Mouse (Mus musculus) cerebellum, adult 18-20 months (tissue): ENCODE measurements around the gene Cdkn1c.

Experiments used
- DNase-seq, 2 experiments: peaks; one replicate each; pipeline ENCODE4 v3.0.0; 2021

Cdkn1c gene

DNA sequence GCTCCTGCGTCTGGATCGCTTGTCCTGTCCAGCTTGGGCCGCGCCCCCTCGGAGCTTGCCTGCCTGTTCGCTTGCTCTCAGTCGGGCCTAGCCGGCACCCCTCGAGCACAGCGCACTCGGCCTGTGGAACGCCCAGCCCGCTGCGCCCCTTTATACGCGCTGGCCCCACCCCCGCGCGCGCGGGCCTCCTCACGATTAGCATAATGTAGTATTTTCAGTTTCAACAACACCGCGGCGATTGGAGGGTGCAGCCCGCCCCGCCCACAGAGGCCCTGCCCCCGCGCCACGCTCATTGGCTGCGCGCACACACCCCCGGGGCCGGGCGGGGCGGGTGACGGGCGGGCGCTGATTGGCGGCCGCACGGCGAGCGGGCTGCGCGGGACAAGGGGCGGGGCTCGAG is at the start of gene Cdkn1c:
Gene Cdkn1c, minus strand, starts transcription at position 177 of the 400 bp plus-strand sequence.
- peak in 1 of 2 experiments; percentile 26 for DNase-seq

DNA sequence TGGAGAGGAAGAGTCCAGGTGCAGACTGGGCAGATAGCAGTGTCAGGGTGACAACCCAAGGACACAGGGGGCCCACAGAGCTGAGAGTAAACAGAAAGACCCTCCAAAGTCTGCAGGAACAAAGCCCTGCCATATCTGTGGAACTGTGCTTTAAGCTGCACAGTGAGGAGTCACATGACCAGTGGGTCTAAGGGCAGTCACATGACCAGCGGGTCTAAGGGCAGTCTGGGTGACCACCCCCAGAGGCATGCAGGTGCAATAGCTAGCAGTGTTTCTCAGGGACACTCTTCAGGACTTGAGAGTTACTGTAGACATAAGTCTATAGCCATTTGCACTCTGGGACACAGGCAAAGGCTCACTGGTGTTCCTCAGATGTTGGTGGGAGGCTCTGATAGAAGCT is 48.7 kb upstream of the Cdkn1c start:
- no peak for DNase-seq

DNA sequence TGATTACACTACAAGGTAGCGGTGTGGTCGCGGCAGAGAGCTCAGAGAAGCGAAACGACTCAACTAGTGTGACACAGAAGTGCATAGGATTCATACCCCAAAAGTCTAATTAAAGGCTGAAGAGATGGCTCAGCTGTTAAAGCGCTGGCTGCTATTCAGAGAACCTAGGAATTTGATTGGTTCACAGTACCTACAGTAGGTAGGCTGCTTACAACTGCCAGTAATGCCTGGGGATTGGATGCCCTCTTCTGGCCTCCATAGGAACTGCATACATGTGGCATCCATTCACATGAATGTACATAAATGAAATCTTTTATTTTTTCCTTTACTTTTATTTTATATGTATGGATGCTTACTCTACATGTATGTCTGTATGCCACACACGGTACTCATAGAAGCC is 45.8 kb upstream of the Cdkn1c start:
- DNase-seq = peak; percentile 19 to 31

DNA sequence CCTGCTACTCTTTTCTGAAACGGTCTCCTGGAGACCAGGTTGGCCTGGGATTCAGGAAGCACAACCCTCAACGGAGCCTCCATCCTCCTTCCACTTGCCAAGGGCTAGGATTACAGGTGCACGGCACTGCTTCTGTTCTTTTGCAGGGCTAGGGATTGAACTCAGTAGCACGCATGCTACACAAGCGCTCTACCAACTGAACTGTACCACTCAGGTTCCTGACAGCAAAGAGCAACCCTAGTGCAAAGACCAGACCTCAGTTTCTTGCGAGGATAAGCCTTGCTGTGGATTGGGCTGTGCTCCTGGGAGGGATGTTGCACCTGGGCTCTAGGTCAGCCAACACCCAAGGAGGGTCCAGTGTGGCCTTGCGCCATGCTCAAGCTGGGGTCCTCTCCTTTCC is 45.4 kb upstream of the Cdkn1c start:
- no peak for DNase-seq

DNA sequence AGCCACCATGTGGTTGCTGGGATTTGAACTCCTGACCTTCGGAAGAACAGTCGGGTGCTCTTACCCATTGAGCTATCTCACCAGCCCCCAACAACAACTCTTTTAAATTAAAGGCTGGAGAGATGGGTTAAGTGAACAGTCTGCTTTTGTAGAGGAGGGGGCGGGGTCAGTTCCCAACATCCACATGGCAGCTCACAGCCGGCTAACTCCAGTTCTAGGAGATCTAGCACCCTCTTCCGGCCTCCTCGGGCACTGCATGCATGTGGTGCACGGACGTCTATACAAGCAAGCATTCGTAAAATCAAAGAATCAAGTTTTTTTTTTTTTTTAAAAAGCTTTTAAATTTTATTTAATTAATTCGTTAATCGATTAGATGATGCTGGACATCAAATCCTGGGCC is 45.0 kb upstream of the Cdkn1c start:
- DNase-seq = peak; percentile 50 to 51

DNA sequence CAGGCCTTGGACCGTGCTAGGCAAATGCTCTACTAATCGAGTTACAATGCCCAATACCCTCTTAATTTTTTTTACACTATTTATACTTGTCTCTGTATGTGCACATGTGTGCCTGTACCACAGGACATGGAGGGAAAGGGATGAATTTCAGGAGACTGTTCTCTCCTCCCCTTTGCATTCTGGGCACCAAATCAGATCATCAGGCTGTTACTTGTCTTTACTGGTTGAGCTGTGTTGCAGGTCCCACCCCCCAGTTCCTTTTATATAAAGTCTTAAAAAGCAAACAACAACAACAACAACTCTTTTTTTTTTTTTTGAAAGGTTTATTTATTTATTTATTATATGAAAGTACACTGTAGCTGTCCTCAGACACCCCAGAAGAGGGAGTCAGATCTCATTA is 44.6 kb upstream of the Cdkn1c start:
- DNase-seq = no peak

DNA sequence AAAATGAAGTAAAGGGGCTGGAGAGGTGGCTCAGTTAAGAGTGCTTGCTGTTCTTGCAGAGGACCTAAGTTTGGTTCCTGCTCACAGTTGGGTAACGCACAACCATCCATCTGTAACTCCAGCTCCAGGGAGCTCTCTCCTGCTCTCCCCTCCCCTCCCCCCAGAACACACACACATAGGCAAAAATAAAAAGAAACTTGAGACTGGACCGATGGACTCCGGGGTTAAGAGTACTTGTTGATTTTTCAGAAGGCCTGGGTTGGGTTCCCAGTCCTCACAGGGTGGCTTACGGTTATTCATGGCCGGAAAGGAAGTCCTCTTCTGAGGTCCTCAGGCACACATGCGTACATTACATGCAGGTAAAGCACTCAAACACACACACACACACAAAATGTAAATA is 43.1 kb upstream of the Cdkn1c start:
- DNase-seq = no peak

DNA sequence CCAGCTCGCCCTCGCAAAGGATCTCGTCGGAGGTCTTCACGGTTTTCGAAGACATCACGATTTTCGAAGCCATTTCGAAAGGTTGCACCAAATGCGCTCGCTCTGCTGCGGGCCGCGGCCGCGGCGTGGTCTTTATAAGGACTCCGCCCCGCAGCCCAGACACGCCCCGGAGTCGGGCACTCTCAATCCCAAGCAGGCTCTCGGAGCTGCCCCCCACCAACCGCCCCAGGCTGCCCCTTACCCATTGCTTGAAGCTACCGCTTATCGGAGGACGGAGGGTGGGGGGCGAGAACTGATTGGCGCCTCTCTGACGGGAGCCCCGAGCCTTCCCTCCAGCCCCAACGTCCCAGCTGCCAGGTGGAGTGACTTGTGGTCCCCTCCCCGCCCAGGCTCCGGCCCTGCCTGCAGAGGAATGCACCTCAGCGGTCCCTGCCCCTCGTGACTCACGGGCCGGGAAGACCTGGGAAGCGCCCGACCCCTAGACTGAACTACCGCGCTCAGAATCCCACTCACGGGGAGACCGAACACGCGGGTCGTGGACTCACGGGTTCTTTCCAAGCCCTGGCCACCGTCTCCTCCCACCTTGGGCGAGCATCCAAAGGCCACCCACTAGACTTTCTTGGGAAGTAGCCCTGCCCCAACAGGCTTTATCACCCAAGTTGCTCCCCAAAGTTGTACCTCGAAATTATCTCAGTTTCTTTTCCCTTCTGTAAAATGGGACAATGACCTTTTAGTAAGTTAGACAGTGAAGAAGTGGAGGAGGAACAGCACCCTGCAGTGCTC is 41.8 kb upstream of the Cdkn1c start, which contains the start of gene Phlda2:
Gene Phlda2, minus strand, starts transcription at position 733 of the 783 bp plus-strand sequence.
- no peak for DNase-seq

DNA sequence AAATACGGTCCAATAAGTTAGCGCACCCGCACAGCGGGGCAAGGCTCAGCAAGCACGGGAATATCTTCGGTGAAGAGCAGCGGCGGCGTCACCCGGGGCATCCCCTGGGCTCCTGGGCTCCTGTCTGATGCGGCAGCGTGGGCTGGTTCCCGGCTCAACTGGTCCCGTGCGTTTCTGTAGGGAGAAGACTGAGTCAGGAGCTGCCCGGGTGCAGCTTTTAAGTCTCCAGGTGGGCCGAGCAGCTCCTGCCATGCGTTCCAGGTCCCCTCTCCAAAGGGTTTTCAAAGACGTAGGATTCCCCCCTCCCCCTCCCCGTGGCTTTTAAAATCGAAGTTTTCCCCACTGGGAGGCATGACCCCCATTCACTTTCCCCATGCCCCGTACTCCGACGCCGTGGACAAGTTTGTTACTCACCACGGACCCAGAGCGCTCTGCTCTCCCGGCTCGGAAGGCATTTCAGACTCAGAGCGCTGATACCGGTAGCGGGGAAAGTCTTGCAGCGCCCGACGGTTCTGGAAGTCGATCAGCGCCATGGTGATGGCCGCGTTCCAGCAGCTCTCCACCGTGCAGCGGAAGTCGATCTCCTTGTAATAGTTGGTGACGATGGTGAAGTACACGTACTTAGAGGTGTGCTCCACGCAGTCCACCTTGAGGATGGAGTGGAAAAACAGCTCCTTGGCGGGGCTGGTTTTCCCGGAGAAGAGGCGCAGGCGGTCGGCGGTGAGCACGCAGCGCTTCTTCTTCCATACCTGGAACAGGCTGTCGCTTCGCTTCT is 41.0 kb upstream of the Cdkn1c start:
- peak in 1 of 2 experiments; percentile 20 for DNase-seq

DNA sequence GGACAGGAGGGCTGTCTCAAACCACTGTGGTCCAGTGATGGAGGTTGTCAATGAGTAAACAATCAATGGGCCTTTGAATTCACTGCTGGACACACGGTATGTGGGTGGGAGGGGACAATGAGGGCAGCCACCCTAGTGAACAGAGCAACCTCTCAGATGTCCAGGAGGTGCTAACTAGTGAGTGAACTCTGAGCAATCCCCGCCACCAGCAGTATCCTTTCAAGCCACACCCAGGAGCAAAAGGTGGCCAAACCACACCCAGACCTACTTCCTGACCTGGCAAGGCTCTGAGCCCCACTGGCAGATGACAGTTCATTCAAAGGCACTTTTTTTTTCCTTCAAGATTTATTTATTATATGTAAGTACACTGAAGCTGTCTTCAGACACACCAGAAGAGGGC is 40.1 kb upstream of the Cdkn1c start:
- DNase-seq = no peak

DNA sequence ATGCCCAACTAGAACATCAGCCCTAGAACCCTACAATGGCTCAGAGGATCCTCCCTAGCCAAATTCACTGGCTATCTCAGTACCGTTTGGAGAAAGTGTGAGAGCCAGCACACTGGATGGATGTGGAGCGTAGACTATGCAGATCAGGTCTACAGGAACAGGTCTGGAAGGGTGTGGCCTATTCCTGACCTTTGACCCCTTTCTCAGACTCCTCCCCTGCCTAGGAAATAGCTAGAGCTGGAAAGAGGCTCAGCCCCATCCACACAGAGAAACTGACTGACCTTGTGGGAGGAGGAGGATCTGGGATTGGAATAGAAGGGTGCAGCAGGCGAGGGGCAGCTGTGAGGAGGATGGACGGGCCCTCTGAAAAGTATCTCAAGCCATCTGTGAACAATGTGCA is 37.7 kb upstream of the Cdkn1c start:
- no peak for DNase-seq

DNA sequence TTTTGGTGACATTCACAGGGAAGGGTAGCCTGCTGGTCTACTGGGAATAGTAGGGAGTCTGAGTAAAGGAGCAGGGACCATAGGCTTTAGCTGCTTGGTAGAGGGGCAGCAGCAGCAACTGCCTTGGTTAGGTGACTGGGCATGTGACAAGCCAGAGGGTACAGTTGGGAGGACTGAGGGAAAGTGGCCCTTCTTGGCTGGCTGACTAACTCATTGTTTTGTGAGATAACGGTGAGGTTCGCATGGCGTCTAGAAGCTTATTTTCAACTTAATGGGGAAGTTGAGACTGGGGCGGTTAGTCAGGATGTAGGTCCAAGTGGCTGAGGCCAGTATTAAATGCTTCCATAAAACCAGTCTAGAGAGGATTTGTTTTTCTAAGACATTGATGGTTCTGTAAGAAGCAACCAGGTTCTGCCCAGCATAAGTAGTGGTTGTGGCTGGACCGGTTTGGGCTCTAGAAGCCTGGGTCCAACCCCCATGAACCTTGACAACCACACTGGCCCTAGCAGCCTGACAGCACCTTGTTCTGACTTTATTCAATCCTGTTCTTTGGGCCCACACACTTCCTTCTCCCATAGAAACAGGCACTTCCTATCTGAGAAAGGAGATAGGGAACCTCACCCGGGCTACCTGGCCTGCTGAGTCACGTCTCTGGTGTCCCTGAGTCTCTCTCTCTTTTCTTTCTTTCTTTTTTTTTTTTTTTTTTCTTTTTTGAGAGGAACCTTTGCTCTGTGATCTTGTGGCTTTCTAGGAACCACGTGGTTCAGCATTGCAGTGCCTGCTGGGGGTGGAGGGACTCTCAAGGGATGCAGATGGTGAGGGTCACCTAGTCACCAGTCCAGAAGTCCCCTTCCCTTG is 34.5 kb upstream of the Cdkn1c start:
- no peak for DNase-seq

DNA sequence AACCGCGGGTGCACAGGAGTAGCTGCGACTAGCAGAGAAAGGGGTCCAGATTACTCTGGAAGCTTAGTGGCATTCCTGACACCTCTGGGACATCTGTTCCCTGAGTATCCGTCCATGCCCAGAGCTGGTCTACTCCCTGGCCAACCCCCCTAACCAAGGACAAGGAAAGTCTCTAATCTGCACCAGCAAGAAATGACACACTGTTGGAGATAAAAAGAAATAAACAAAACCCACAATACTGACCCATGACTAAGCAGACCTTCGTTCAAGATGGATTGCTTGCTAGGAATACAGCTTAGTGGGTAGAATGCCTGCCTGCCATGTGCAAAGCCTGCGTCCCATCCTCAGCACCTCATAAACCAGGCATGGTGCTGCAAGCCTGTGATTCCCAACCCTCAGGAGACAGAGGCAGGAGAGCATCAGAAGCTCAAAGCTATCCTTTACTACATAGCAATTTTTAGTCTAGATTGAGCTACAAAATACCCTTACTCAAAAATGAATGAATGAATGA is 32.8 kb upstream of the Cdkn1c start:
- DNase-seq = no peak

DNA sequence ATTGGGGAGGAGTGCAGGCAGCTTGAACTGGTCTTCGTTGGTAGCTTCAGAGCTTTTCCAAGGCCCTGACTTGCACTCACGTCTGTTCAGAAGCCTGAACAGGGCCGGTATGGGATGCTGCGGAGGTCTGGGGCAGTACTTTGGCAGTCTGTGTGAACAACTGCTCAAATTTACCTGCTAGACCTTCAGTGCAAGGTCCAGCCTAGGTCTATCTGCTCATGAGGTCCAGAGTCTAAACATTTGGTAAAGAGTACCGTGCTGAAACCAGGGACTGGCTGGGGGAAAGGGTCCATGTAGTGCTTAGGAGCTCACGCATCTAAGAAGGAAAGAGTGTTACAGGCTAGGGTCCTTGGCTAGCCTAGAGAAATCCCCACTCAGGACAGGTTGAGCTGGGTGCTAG is 28.9 kb upstream of the Cdkn1c start:
- no peak for DNase-seq

DNA sequence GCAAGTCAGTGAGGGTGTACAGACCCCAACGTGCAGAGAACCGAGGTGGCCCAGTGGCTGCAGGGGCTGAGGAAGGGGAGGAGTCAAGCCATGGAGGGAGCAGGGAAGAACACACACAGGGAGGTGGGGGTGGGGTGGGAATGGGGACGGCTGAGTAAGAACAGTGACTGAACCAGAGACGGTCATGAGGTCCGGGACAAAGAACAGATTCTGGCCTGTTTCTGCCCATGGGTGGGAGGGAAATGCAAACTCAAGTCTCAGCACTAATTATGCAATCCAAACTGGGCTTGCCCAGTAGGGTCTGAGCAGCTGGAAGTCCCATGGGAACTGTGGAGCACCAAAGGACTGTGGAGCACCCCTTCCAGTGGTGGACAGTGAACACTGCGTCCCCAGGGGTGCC is 21.7 kb upstream of the Cdkn1c start:
- DNase-seq = no peak

DNA sequence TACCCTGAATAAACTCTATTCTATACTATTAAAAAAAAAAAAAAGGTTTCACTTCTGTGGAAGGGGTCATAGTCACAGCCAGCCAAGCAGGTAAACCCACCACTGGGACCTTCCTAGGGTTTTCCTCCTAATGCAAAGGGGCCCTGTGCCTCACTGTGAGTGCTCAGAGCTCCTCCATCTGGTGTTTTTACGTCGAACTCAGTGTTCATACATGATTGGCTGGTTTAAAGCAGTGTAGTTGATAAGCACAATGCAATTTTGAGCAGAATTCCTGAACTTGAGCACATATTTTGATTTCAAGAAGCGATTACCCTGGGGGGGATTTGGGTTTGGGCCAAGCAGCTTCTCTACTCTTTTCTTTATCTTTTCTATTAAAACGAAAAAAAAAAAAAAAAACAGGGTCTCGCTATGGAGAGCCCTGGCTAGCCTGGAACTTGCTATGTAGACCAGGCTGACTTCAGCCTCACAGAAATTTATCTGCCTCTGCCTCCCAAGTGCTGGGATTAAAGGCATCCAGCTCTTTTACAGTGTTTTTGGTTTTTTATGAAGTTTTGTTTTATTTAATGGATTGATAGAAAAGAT is 21.0 kb upstream of the Cdkn1c start:
- DNase-seq = no peak

DNA sequence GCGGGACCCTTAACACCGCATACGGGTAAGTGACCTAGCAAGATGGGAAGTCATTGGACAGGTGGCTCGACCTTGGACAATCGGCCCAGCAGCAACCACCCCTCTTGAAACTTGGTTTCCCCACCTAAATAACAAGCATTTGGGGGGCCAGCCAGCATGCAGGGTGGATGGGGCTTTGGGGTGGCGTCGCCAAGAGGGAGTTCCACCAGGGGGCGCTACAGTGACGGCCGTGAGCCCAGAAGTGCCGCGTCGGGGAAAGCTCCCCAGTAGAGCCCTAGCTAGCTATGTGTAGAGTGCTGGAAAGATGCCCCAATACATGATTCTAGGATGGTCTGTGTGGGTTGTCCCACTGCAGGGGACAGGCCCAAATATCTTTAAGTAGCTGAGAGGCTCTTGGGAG is 19.6 kb upstream of the Cdkn1c start:
- DNase-seq = peak in 1 of 2 experiments; percentile 42

DNA sequence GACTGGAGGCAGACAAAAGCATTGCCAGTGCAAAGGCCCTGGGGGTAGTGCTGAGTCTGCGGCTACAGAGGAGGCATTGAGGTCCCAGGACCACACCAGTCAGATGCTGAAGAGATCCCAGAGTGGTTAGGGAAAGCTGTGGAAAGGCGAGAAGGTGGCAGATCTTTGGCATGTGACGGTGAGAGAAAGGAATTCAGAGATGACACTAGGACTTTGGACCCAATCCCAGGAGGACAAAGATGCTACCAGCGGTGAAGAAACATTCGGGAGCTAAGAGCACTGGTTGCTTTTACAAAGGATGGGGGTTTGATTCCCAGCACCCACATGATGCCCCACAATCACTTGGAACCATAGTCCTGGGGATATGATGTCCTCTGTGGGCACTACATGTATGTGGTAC is 16.9 kb upstream of the Cdkn1c start:
- DNase-seq = no peak

DNA sequence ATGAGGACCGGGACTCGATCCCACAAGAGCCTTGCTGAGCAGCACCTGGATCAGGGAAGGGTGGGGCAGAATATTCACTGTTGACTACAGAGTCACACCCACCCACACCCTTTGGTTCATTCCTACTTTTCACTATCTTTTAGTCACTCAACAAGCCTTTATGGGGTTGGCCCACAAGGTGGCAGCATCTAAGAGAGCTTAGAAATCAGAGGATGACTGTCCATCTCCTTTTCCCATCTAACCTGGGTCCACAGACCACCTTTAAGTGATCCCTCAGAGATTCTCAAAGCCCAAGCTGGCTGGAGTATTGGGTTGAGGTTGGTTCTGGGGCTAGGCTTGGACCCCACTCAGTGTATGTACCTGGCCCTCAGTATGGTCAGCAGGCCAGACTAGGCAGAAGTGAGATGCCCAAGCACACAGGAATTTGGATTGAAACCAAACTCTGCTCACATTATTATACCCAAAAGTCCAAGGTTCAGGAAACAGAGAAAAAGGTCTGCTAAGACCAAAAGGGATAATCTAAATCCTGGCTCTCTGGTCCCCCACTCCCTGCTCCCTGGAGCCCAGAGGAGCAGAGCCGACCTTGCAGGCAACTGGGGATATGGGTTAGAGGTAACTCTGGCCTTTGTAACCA is 16.0 kb upstream of the Cdkn1c start:
- no peak for DNase-seq

DNA sequence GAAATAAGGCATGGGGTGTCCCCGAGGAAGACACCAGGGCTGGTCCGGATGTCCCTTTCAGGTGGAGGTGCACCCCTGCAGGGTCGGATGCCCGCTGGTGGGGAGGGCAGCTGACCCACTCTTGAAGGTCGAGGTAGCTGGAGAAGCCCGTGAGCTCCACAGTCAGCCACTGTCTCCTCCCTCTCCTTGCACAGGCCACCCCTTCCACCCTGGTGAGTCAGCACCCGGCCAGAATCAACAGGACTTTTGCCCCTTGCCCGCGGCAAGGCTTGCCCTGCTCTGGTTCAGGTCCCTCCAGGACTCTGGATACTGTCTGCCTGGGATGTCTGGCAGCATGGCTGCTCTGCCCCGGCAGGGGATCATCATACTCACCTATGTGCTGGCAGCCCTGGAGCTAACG is 15.0 kb upstream of the Cdkn1c start:
- no peak for DNase-seq

DNA sequence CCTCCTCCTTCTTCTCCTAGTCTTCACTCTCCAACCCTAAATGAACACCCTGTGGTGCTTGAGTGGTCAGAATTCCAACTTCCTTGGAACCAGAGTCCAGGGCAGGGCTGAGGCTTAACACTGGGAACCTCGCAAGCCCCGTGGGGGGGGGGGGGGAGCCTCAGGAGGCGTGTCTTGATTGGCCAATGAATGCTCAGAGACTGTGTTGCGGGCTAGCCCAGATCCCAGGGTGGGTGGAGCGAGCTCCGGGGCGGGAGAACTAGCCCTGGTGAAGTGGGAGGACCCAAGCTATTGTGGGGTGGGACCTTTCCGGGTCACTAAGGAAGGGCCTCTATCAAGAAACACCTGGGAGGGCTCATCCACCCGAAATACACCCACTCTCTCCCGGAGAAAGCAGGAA is 14.0 kb upstream of the Cdkn1c start:
- no peak for DNase-seq
